7 mouse cellular contexts compared by ENCODE assay signal in the genomic region with DNA sequence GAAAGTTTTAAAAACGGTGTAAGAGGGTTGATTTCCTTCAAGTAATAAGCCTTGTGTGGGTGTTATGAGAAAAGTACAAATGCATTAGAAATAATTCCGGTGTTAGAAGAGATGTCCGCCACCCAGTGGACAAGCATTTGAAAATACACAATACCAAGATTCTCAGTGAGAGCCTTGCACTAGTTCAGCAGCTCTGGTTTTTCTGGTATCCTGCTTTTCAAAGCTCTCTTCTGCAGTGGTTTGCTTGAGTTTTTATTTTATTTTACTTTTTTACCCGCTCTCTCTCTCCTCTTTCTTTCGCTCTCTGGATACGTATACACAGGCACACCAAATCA. TPM values are rescaled to one million over a fixed set of nuclear protein-coding genes. Genes with fewer than 3 reads are reported as not detected.
DNase-seq lines count a peak whose midpoint lies in the region; ATAC-seq lines count a peak whose summit lies in the region.

No protein-coding gene starts in this region.

- peak; percentile 70 for ATAC-seq in neural tube, embryonic 11.5 days (ENCODE audit: insufficient read depth, low FRiP score, low TSS enrichment)
- ATAC-seq in liver, embryonic 12.5 days = peak; percentile 68
- ATAC-seq in stomach, embryonic 16.5 days (ENCODE audit: insufficient read depth, low FRiP score) = peak; percentile 79

- 22% methylated on average over 6 of the region's 6 CpGs for WGBS in neural tube, embryonic 11.5 days
- 25% methylated on average over 6 of the region's 6 CpGs for WGBS in forebrain, embryonic 10.5 days
- WGBS in liver, embryonic 12.5 days (ENCODE audit: insufficient replicate concordance) = 14% methylated on average over 6 of the region's 6 CpGs
- whole genome bisulfite sequencing in stomach, embryonic 16.5 days = 17% methylated on average over 6 of the region's 6 CpGs

- H3K4me2 ChIP-seq in neural tube, embryonic 11.5 days (ENCODE audit: low read depth) = peak overlapping the region; percentile 31
- peak overlapping the region; percentile 77 for H3K4me2 ChIP-seq in liver, embryonic 12.5 days
- H3K4me2 ChIP-seq in stomach, embryonic 16.5 days (ENCODE audit: low read depth, low read length) = peak overlapping the region; percentile 83

- no peaks in the 10 kb centered on the region for H3K4me1 ChIP-seq in neural tube, embryonic 11.5 days (ENCODE audit: control insufficient read depth, insufficient read depth, low read length)
- peaks cover 14% of the 10 kb centered on the region for H3K4me1 ChIP-seq in forebrain, embryonic 10.5 days
- H3K4me1 ChIP-seq in liver, embryonic 12.5 days = peaks cover 4% of the 10 kb centered on the region
- H3K4me1 ChIP-seq in stomach, embryonic 16.5 days (ENCODE audit: control insufficient read depth, insufficient read depth, low read length) = peaks cover 3% of the 10 kb centered on the region; the same call in 1 of the 2 replicates

- H3K36me3 ChIP-seq in neural tube, embryonic 11.5 days (ENCODE audit: control insufficient read depth, insufficient read depth, low read length) = no peaks in the 10 kb centered on the region
- peaks cover 11% of the 10 kb centered on the region; the same call in 1 of the 2 replicates for H3K36me3 ChIP-seq in forebrain, embryonic 10.5 days (replicated peaks)
- no peaks in the 10 kb centered on the region for H3K36me3 ChIP-seq in liver, embryonic 12.5 days
- no peaks in the 10 kb centered on the region for H3K36me3 ChIP-seq in stomach, embryonic 16.5 days (ENCODE audit: control insufficient read depth, insufficient read depth, low read length)

- peak overlapping the region; percentile 59 for H3K4me3 ChIP-seq in neural tube, embryonic 11.5 days (ENCODE audit: low read depth, low read length)
- H3K4me3 ChIP-seq in forebrain, embryonic 10.5 days = peak overlapping the region; percentile 74
- H3K4me3 ChIP-seq in liver, embryonic 12.5 days = peak overlapping the region; percentile 79
- H3K4me3 ChIP-seq in stomach, embryonic 16.5 days (replicated peaks; ENCODE audit: low read length) = peak overlapping the region; percentile 86

- H3K9ac ChIP-seq in neural tube, embryonic 11.5 days (ENCODE audit: low read length) = peak overlapping the region; percentile 41
- H3K9ac ChIP-seq in liver, embryonic 12.5 days = peak overlapping the region; percentile 76
- peak overlapping the region; percentile 78 for H3K9ac ChIP-seq in stomach, embryonic 16.5 days (ENCODE audit: low read length)

- no peaks in the 10 kb centered on the region for H3K27me3 ChIP-seq in neural tube, embryonic 11.5 days (ENCODE audit: control insufficient read depth, insufficient read depth, low read length)
- no peaks in the 10 kb centered on the region for H3K27me3 ChIP-seq in forebrain, embryonic 10.5 days (ENCODE audit: poor library complexity, severe bottlenecking)
- no peaks in the 10 kb centered on the region for H3K27me3 ChIP-seq in liver, embryonic 12.5 days (replicated peaks)
- no peaks in the 10 kb centered on the region for H3K27me3 ChIP-seq in stomach, embryonic 16.5 days (ENCODE audit: control insufficient read depth, insufficient read depth, low read length)

- DNase-seq in neural tube, embryonic 11.5 days (ENCODE audit: low spot score) = no peak
- DNase-seq in neural tube, embryonic 10.5 days (ENCODE audit: extremely low spot score, low spot score) = no peak
- DNase-seq in forebrain, embryonic 10.5 days (ENCODE audit: extremely low spot score, low spot score) = no peak
- no peak for DNase-seq in ovary, postnatal 10 days (ENCODE audit: low spot score)
- DNase-seq in MN1 (ENCODE audit: low spot score) = no peak

- no peak overlapping the region for H3K27ac ChIP-seq in neural tube, embryonic 11.5 days (ENCODE audit: low read depth, low read length)
- H3K27ac ChIP-seq in forebrain, embryonic 10.5 days = peak overlapping the region; percentile 87
- peak overlapping the region; percentile 75; the same call in 1 of the 2 replicates for H3K27ac ChIP-seq in liver, embryonic 12.5 days
- peak overlapping the region; percentile 73; the same call in 1 of the 2 replicates for H3K27ac ChIP-seq in stomach, embryonic 16.5 days (ENCODE audit: low read length)

- H3K9me3 ChIP-seq in neural tube, embryonic 11.5 days (ENCODE audit: control insufficient read depth, low read length) = no peaks in the 10 kb centered on the region
- no peaks in the 10 kb centered on the region for H3K9me3 ChIP-seq in forebrain, embryonic 10.5 days
- no peaks in the 10 kb centered on the region for H3K9me3 ChIP-seq in liver, embryonic 12.5 days (replicated peaks)
- no peaks in the 10 kb centered on the region for H3K9me3 ChIP-seq in stomach, embryonic 16.5 days (replicated peaks; ENCODE audit: control insufficient read depth, low read length)

RNA-seq across cellular contexts. Expression of gene Cep162, which starts 0.3 kb away (rescaled TPM):
- 9.1 and 10.7 TPM in 2 replicates for polyA plus RNA-seq in neural tube, embryonic 11.5 days (2014; fragmentation: Nextera tagmentation; extraction: Ambion mirVana)
- 12.9 and 13.6 TPM in 2 replicates for polyA plus RNA-seq in forebrain, embryonic 10.5 days (2016; fragmentation: Nextera tagmentation; extraction: Ambion mirVana)
- polyA plus RNA-seq in liver, embryonic 12.5 days (2016; fragmentation: Nextera tagmentation; extraction: Ambion mirVana) = 3.2 and 3.8 TPM in 2 replicates
- 4.6 and 5.8 TPM in 2 replicates for polyA plus RNA-seq in stomach, embryonic 16.5 days (2015; fragmentation: Nextera tagmentation; extraction: Ambion mirVana)

Comparison
In these comparisons a context has a peak if more than half of its experiments do, and no peak if none do; other contexts are left out.
1. H3K4me2 ChIP-seq: peak in every context shown above with its lines; median percentile 83 in stomach, embryonic 16.5 days; 77 in liver, embryonic 12.5 days; 31 in neural tube, embryonic 11.5 days.